Mouse (Mus musculus): ENCODE results near the gene Pde4d. TPM values are rescaled to one million over a fixed set of nuclear protein-coding genes. Genes with fewer than 3 reads are reported as not detected.

Pde4d gene
- polyA plus RNA-seq (2017; shearing (Covaris generic)), result 4.1 TPM

GRCm38 (mm10) chr13:108449116-108450097 lies at the start of gene Pde4d:
TSS of gene Pde4d (plus strand) at chr13:108449948.

Other genes starting within 250 kb of the Pde4d start
- gene Elovl7, start 235.5 kb upstream of the Pde4d start, polyA plus RNA-seq (2017; shearing (Covaris generic)), result 0.52 TPM
- 1.7 TPM for gene Depdc1b, start 133.6 kb upstream of the Pde4d start, polyA plus RNA-seq (2017; shearing (Covaris generic))

Data from CD4-positive, CD25-positive, alpha-beta regulatory T cell, adult 9 weeks (primary cell).